Mouse (Mus musculus) spleen, postnatal 36 days (tissue): ENCODE measurements around the gene Slc32a1.

Experiments
- DNase-seq, 2 experiments: peaks; one replicate each; pipeline ENCODE4 v3.0.0; 2022; ENCODE audit warnings: low spot score in 2 of 2, mixed read lengths in 1 of 2

Slc32a1 gene

DNA sequence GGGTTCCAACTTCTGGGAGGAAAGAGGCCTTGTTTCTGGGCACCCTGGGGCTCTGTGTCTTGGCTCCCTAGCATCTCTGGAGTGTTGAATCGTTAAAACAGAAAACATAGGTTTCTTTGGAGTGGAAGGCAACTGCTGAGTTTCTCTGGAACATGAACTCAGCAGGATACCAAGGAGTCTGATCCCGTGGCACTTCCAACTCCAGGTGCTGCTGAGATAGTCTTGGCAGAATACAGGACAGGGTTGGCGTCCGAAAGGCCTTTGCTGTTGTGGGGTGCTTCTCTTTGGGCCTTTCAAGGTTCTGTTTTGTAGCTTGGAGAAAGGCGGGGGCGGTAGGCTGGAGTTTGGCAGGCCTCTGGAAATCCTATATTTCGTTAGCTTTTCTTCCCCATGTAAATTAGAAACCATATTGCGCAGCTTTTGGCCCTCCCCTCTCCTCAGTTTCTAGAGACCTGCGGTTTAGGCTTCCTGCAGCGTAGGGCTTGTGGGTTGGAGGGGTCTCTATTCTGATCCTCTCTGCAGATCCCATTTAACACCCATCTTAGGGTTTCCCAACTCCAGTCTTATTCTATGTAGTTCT lies 2.2 kb downstream of the Slc32a1 start:
- no peak for DNase-seq

GRCm38 (mm10) chr2:158613541-158614417 lies 3.2 kb downstream of the Slc32a1 start:
- DNase-seq, result peak; percentile 49 to 62

DNA sequence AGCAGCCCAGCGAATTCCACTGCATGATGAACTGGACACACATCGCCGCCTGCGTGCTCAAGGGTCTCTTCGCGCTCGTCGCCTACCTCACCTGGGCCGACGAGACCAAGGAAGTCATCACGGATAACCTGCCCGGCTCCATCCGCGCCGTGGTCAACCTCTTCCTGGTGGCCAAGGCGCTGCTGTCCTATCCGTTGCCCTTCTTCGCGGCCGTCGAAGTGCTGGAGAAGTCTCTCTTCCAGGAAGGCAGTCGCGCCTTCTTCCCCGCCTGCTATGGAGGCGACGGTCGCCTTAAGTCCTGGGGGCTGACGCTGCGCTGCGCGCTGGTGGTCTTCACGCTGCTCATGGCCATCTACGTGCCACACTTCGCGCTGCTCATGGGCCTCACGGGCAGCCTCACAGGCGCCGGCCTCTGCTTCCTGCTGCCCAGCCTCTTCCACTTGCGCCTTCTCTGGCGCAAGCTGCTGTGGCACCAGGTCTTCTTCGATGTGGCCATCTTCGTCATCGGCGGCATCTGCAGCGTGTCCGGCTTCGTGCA lies 3.9 kb downstream of the Slc32a1 start:
- DNase-seq, result no peak

- DNase-seq, result no peak
Measured at GRCm38 (mm10) chr2:158615161-158615680, 4.7 kb downstream of the Slc32a1 start.

- DNase-seq, result no peak
Measured at GRCm38 (mm10) chr2:158615702-158616101, 5.1 kb downstream of the Slc32a1 start.

GRCm38 (mm10) chr2:158616296-158616695 lies 5.7 kb downstream of the Slc32a1 start:
- DNase-seq, result no peak

DNA sequence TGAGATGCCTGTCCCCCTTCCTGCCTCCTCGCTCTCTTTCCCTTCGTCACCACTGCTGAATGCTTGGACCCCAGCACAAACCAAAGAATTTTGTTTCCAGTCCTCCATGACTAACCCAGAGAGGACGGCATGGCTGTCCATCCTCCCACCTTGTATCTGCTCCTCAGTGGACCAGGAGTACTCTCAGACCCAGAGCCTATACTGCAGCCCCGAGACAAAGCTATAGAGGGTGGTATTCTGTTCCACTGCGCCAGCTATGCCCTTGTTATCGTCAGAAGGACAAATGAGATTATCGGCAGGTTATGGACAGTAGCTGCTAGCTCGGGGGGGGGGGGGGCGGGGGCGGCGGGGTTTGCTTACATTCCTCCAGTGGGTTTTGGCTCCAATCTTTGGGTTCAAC lies 6.2 kb downstream of the Slc32a1 start:
- no peak for DNase-seq

- peak; percentile 91 to 93 for DNase-seq
Measured at GRCm38 (mm10) chr2:158624718-158625222, 14.2 kb downstream of the Slc32a1 start, which contains the start of gene Actr5. Gene Actr5, plus strand, starts transcription at chr2:158624888.

GRCm38 (mm10) chr2:158625231-158625630 lies 14.7 kb downstream of the Slc32a1 start:
- peak in 1 of 2 experiments; percentile 13 for DNase-seq

DNA sequence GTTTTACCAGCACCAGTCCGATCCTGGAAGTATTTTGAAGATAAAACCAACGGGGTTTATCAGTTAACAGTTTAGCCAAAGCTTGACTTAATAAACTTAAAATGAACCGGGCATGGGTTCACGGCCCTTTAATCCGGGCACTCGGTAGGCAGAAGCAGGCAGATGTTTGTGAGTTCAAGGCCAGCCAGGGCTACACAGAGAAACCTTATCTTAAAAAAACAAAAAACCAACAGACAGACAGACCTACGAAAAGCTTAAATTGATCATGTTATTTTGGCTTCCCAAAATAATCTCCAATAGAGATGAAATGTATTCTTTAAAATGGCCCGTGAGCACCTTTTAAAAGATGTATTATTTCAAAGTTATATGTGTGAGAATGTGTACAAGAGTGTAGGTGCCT lies 15.1 kb downstream of the Slc32a1 start:
- DNase-seq, result no peak

GRCm38 (mm10) chr2:158628858-158629257 lies 18.3 kb downstream of the Slc32a1 start:
- no peak for DNase-seq

DNA sequence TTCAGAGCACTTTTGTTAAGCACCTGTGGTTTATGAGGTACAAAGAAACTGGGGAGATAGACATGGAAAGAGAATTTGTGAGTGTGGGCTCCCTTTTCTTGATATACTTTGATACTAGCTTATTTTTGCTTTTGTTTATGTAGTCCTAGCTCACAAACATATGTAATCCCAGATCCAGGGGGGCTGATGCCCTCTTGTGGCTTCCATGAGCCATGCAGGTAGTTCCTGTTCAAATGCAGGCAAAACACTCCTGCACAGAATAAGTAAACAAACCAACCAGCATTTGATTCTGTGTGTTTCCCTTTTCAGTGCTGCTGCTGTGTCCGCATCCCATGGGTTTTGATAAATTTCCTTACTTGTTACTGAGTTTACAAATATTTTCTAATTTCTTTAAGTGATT lies 18.8 kb downstream of the Slc32a1 start:
- no peak for DNase-seq

DNA sequence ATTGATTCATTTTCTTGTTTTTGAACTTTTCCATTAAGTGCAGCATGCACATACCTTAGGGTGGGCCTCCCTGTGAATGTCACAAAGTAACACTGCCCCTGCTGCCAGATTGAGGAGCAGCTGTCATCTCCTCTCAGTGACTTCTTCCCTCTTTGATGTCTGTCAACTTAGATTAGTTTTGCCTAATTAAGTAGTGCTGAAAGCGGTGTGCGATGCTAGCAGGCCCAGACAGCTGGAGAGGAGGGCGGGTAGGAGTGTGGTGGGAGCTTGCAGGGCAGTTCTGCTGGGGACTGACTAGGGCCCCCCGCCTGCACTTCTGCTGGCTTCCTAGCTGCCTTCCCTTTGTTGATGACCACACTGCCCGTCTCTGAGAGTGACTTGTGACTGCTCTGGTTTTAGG lies 21.3 kb downstream of the Slc32a1 start:
- no peak for DNase-seq

- peak; percentile 47 to 48 for DNase-seq
Measured at GRCm38 (mm10) chr2:158641869-158642268, 31.3 kb downstream of the Slc32a1 start.

DNA sequence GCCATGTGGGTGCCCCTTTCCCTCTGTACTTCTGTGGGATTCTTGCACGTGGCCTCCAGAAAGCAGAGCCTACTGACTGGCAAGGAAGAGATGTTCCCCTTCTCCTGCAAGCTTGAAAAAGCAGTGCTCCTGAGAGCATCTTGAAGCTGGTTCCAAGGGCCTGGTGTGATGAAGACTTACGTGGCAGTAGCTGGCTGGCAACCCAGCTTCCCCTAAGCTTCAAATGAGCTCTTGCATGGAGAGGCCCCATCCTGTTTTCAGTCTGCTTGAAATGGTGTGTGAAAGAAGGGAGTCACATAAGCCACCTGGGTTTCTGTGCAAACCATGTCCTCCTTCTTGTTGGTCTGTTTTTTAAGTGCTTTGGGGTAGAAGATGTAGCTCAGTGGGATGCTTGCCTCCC lies 32.0 kb downstream of the Slc32a1 start:
- no peak for DNase-seq

DNA sequence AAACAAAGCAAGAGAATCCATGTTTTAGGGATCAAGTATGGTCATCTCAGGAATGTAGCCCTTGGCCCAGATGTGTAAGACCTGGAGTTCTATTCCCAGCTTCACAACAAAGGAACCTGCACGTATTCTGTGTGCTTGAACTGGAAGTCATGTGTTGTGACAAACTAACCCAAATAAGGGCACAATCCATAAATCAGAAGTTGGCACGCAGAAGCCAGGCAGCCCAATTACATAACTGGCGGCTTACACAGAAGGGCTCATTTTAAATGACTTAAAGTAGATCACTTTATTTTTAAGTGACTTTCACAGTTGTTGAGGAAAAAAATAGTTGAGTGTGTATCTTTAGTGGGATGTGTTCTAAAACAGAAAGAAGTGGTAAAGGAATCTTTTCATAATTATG lies 33.2 kb downstream of the Slc32a1 start:
- no peak for DNase-seq

- DNase-seq, result no peak
Measured at GRCm38 (mm10) chr2:158651159-158651908, 40.8 kb downstream of the Slc32a1 start.

GRCm38 (mm10) chr2:158652985-158653384 lies 42.4 kb downstream of the Slc32a1 start:
- peak; percentile 64 to 71 for DNase-seq

- no peak for DNase-seq
Measured at GRCm38 (mm10) chr2:158654717-158655116, 44.1 kb downstream of the Slc32a1 start.

- no peak for DNase-seq
Measured at GRCm38 (mm10) chr2:158655806-158656205, 45.2 kb downstream of the Slc32a1 start.

GRCm38 (mm10) chr2:158658822-158659221 lies 48.3 kb downstream of the Slc32a1 start:
- no peak for DNase-seq

GRCm38 (mm10) chr2:158659346-158659745 lies 48.8 kb downstream of the Slc32a1 start:
- DNase-seq, result no peak
